Comparison of ENCODE assay signal across 10 mouse cellular contexts in genomic region chr13:102693341-102693801, GRCm38 (mm10). TPM values are rescaled to one million over a fixed set of nuclear protein-coding genes. Genes with fewer than 3 reads are reported as not detected.
DNase-seq lines count a peak whose midpoint lies in the region; ATAC-seq and TF ChIP-seq lines count a peak whose summit lies in the region.
"Had no signal": no experiment of that assay in that cellular context is flagged by ENCODE, and none has a peak within 500 bp of the region (broad histone marks: within the 10 kb centered on the region; RNA-seq: fewer than 3 reads in every experiment).

TSS of gene Cd180 (plus strand) at chr13:102693558.

- no peak for TF ChIP-seq CTCF in stomach, postnatal 0 days (IDR thresholded peaks at IDR 0.05; ENCODE audit: low read depth)

- peaks cover 3% of the 10 kb centered on the region for H3K4me1 ChIP-seq in embryonic facial prominence, embryonic 14.5 days (ENCODE audit: control insufficient read depth, insufficient read depth, low read length)
- peaks cover 18% of the 10 kb centered on the region for H3K4me1 ChIP-seq in lung, embryonic 15.5 days
- H3K4me1 ChIP-seq in stomach, postnatal 0 days (replicated peaks; ENCODE audit: control insufficient read depth, insufficient read depth) = no peaks in the 10 kb centered on the region; the same call in 1 of the 2 replicates

- no peak within 1 kb of the TSS for H3K4me3 ChIP-seq in embryonic facial prominence, embryonic 14.5 days (ENCODE audit: low read depth, low read length)
- H3K4me3 ChIP-seq in lung, embryonic 15.5 days = no peak within 1 kb of the TSS
- H3K4me3 ChIP-seq in stomach, postnatal 0 days (ENCODE audit: low read depth, low read length) = no peak within 1 kb of the TSS
- H3K4me3 ChIP-seq: erythroblast, embryonic 14.5 days had no signal

- ATAC-seq in embryonic facial prominence, embryonic 14.5 days (ENCODE audit: low read depth) = no peak
- ATAC-seq in lung, embryonic 15.5 days (ENCODE audit: borderline replicate concordance, extremely low read depth, low FRiP score, low TSS enrichment) = peak; percentile 69
- ATAC-seq in stomach, postnatal 0 days (ENCODE audit: low FRiP score, low TSS enrichment) = peak; percentile 29; the same call in 1 of the 2 replicates

- peak; percentile 92 for DNase-seq in heart, adult 11 months
- no peak for DNase-seq in heart, adult 8-10 months (ENCODE audit: low spot score)
- DNase-seq in 416B (ENCODE audit: low read depth) = peak; percentile 91
- peak; percentile 17 for DNase-seq in embryonic facial prominence, embryonic 14.5 days (ENCODE audit: low spot score)
- DNase-seq in stomach, postnatal 0 days (ENCODE audit: low spot score) = no peak
- no peak for DNase-seq in urinary bladder, postnatal 10 days (ENCODE audit: low spot score)
- DNase-seq in ovary, postnatal 10 days (ENCODE audit: low spot score) = no peak

- no peaks in the 10 kb centered on the region for H3K27me3 ChIP-seq in embryonic facial prominence, embryonic 14.5 days (replicated peaks; ENCODE audit: control insufficient read depth, insufficient read depth, low read length)
- H3K27me3 ChIP-seq in lung, embryonic 15.5 days = no peaks in the 10 kb centered on the region
- H3K27me3 ChIP-seq in stomach, postnatal 0 days (ENCODE audit: control insufficient read depth, insufficient read depth, low read length) = no peaks in the 10 kb centered on the region

- WGBS in embryonic facial prominence, embryonic 14.5 days = 66% methylated on average over 8 of the region's 8 CpGs
- WGBS in lung, embryonic 15.5 days = 51% methylated on average over 8 of the region's 8 CpGs
- WGBS in stomach, postnatal 0 days = 53% methylated on average over 8 of the region's 8 CpGs

- H3K4me2 ChIP-seq in embryonic facial prominence, embryonic 14.5 days (ENCODE audit: low read depth, low read length) = no peak within 1 kb of the TSS
- H3K4me2 ChIP-seq in lung, embryonic 15.5 days = no peak within 1 kb of the TSS
- no peak within 1 kb of the TSS for H3K4me2 ChIP-seq in stomach, postnatal 0 days (replicated peaks; ENCODE audit: low read depth)

- H3K27ac ChIP-seq in embryonic facial prominence, embryonic 14.5 days (replicated peaks; ENCODE audit: low read depth, low read length) = no peak within 1 kb of the TSS
- H3K27ac ChIP-seq in lung, embryonic 15.5 days = peak within 1 kb of the TSS; percentile 18; the same call in 1 of the 2 replicates
- no peak within 1 kb of the TSS for H3K27ac ChIP-seq in stomach, postnatal 0 days (replicated peaks)

- no peaks in the 10 kb centered on the region for H3K36me3 ChIP-seq in embryonic facial prominence, embryonic 14.5 days (ENCODE audit: control insufficient read depth, insufficient read depth, low read length)
- H3K36me3 ChIP-seq in lung, embryonic 15.5 days = no peaks in the 10 kb centered on the region
- H3K36me3 ChIP-seq in stomach, postnatal 0 days (ENCODE audit: control insufficient read depth, insufficient read depth, low read length) = no peaks in the 10 kb centered on the region
- H3K36me3 ChIP-seq: G1E had no signal

- no peak for TF ChIP-seq EP300 in stomach, postnatal 0 days (optimal IDR thresholded peaks at IDR 0.05)

- H3K9ac ChIP-seq in embryonic facial prominence, embryonic 14.5 days (ENCODE audit: low read depth, low read length) = no peak within 1 kb of the TSS
- no peak within 1 kb of the TSS for H3K9ac ChIP-seq in lung, embryonic 15.5 days
- no peak within 1 kb of the TSS for H3K9ac ChIP-seq in stomach, postnatal 0 days (ENCODE audit: low read length)

- no peaks in the 10 kb centered on the region for H3K9me3 ChIP-seq in embryonic facial prominence, embryonic 14.5 days (ENCODE audit: control insufficient read depth, low read length)
- H3K9me3 ChIP-seq in lung, embryonic 15.5 days = no peaks in the 10 kb centered on the region
- H3K9me3 ChIP-seq in stomach, postnatal 0 days (ENCODE audit: control insufficient read depth, low read length) = no peaks in the 10 kb centered on the region
- H3K9me3 ChIP-seq: G1E had no signal

RNA-seq across cellular contexts. Expression of gene Cd180, which starts in this region (rescaled TPM):
- total RNA-seq in heart, adult 8-10 months (2022) = 1 to 10 TPM in 2 of 4 experiments, under 1 TPM in 2; 0.57 to 2.5 (median 0.85) TPM
- polyA plus RNA-seq in embryonic facial prominence, embryonic 14.5 days (2014; fragmentation: Nextera tagmentation; extraction: Ambion mirVana) = 0.88 and 1.6 TPM in 2 replicates
- 0.45 and 0.61 TPM in 2 replicates for polyA plus RNA-seq in lung, embryonic 15.5 days (2015; fragmentation: Nextera tagmentation; extraction: Ambion mirVana)
- 0.35 and 0.42 TPM in 2 replicates for polyA plus RNA-seq in stomach, postnatal 0 days (2015; fragmentation: Nextera tagmentation; extraction: Ambion mirVana)
- polyA plus RNA-seq: erythroblast, embryonic 14.5 days; G1E had no signal

Comparison
In these comparisons a context has a peak if more than half of its experiments do, and no peak if none do; other contexts are left out.
1. DNase-seq: peak in heart, adult 11 months (single experiment), 416B (single experiment) and embryonic facial prominence, embryonic 14.5 days (single experiment); none in heart, adult 8-10 months (single experiment), stomach, postnatal 0 days (single experiment), urinary bladder, postnatal 10 days (single experiment) and ovary, postnatal 10 days (single experiment).
2. Peak in ATAC-seq and H3K27ac ChIP-seq in lung, embryonic 15.5 days; RNA of the gene not detected or under 1 TPM.
3. Peak in ATAC-seq in stomach, postnatal 0 days; RNA of the gene not detected or under 1 TPM.